Mouse (Mus musculus): ENCODE data around the gene Hinfp.

GRCm38 (mm10) chr9:44330736-44331135 lies 25.3 kb upstream of the Hinfp start:
- no peak for TF ChIP-seq POLR2A (IDR thresholded peaks at IDR 0.05; ENCODE audit: extremely low read depth, insufficient read depth, low read length)
- TF ChIP-seq CTCF (IDR thresholded peaks at IDR 0.05; ENCODE audit: extremely low read depth, insufficient read depth, low read length), result no peak

Measured in cortical plate, adult 2 months (tissue).